Mouse (Mus musculus) granulocyte monocyte progenitor cell, adult 5-6 weeks (primary cell): ENCODE data around the gene 2810021J22Rik. TPM values are rescaled to one million over a fixed set of nuclear protein-coding genes. Genes with fewer than 3 reads are reported as not detected.
A peak's percentile ranks its signal among the peaks of the same experiment; 100 is the strongest.
"Not testable (repeated sequence)": the region's sequence is repeated elsewhere in the genome, so short reads cannot be mapped to it uniquely, and the experiment has no call there.

Experiments
- ATAC-seq: replicated peaks from 2 replicates; pipeline ENCODE4 v1.8.0; 2016; ENCODE audit warnings: mild to moderate bottlenecking, moderate TSS enrichment, inconsistent platforms; ENCODE audit not compliant: poor library complexity, severe bottlenecking
- total RNA-seq, 2 experiments: library from RNA; stranded (forward) in 1 of 2; stranded (reverse) in 1 of 2; fragments of 200-712, 200-1000 nt in 1 of 2; fragments of >200 nt in 1 of 2; fragmentation: Nextera tagmentation in 1 of 2; gene quantifications; 2 replicates each; pipeline ENCODE4 v1.2.3; 2014 to 2017

Gene 2810021J22Rik
- total RNA-seq (2014; fragmentation: Nextera tagmentation): 2.8 and 3.8 TPM in 2 replicates
- 2.1 and 2.5 TPM in 2 replicates for total RNA-seq (2017)

GRCm38 (mm10) chr11:58867039-58867953 lies at the start of gene 2810021J22Rik:
2810021J22Rik (plus strand) TSS chr11:58867216.
- peak; percentile 92 for ATAC-seq

GRCm38 (mm10) chr11:58828937-58829336 lies 38.1 kb upstream of the 2810021J22Rik start, which contains the start of gene Olfr312:
Olfr312 (plus strand) TSS chr11:58829237.
- not testable (repeated sequence) for ATAC-seq

GRCm38 (mm10) chr11:58829764-58830163 lies 37.3 kb upstream of the 2810021J22Rik start:
- ATAC-seq: no peak

- not testable (repeated sequence) for ATAC-seq
These were observed 34.5 kb upstream of the 2810021J22Rik start for GRCm38 (mm10) chr11:58832541-58832940.

GRCm38 (mm10) chr11:58838951-58839350 lies 28.1 kb upstream of the 2810021J22Rik start, which contains the start of gene Olfr311:
Olfr311 (plus strand) TSS chr11:58839251.
- ATAC-seq: not testable (repeated sequence)

GRCm38 (mm10) chr11:58846919-58847461 lies 20.0 kb upstream of the 2810021J22Rik start, which contains the start of gene Gm12258:
Gm12258 (plus strand) TSS chr11:58847158.
- ATAC-seq: peak; percentile 100

- peak; percentile 8; the same call in 1 of the 2 replicates for ATAC-seq
These were observed 19.4 kb upstream of the 2810021J22Rik start for GRCm38 (mm10) chr11:58847636-58848035.

GRCm38 (mm10) chr11:58849731-58850130 lies 17.3 kb upstream of the 2810021J22Rik start:
- ATAC-seq: no peak

- ATAC-seq: no peak
These were observed 6.3 kb upstream of the 2810021J22Rik start for GRCm38 (mm10) chr11:58860744-58861143.

GRCm38 (mm10) chr11:58867954-58868330 lies 926 bp downstream of the 2810021J22Rik start:
- no peak for ATAC-seq

- no peak for ATAC-seq
These were observed 3.9 kb downstream of the 2810021J22Rik start for GRCm38 (mm10) chr11:58870961-58871360.

- ATAC-seq: no peak
These were observed 16.7 kb downstream of the 2810021J22Rik start for GRCm38 (mm10) chr11:58883756-58884155.

GRCm38 (mm10) chr11:58890511-58890910 lies 23.5 kb downstream of the 2810021J22Rik start:
- no peak for ATAC-seq

- ATAC-seq: no peak
These were observed 27.4 kb downstream of the 2810021J22Rik start for GRCm38 (mm10) chr11:58894456-58894855.

GRCm38 (mm10) chr11:58897485-58897884 lies 30.5 kb downstream of the 2810021J22Rik start:
- ATAC-seq: no peak

- ATAC-seq: no peak
These were observed 34.1 kb downstream of the 2810021J22Rik start for GRCm38 (mm10) chr11:58901080-58901479.

GRCm38 (mm10) chr11:58903511-58904409 lies 36.7 kb downstream of the 2810021J22Rik start, which contains the start of gene Zfp39:
Zfp39 (minus strand) TSS chr11:58904225.
- peak; percentile 96 for ATAC-seq

- ATAC-seq: no peak
These were observed 37.3 kb downstream of the 2810021J22Rik start for GRCm38 (mm10) chr11:58904410-58904718.

- ATAC-seq: peak; percentile 23; the same call in 1 of the 2 replicates
These were observed 37.8 kb downstream of the 2810021J22Rik start for GRCm38 (mm10) chr11:58904838-58905237.

GRCm38 (mm10) chr11:58913776-58914175 lies 46.8 kb downstream of the 2810021J22Rik start:
- no peak for ATAC-seq
